Mouse (Mus musculus): ENCODE measurements at regions not wholly inside any gene's neighbourhood (a gene's known extent, or its start where the extent isn't known, plus 50 kb on each side); places are given as distances from the start of the nearest gene placed in this dataset.

DNA sequence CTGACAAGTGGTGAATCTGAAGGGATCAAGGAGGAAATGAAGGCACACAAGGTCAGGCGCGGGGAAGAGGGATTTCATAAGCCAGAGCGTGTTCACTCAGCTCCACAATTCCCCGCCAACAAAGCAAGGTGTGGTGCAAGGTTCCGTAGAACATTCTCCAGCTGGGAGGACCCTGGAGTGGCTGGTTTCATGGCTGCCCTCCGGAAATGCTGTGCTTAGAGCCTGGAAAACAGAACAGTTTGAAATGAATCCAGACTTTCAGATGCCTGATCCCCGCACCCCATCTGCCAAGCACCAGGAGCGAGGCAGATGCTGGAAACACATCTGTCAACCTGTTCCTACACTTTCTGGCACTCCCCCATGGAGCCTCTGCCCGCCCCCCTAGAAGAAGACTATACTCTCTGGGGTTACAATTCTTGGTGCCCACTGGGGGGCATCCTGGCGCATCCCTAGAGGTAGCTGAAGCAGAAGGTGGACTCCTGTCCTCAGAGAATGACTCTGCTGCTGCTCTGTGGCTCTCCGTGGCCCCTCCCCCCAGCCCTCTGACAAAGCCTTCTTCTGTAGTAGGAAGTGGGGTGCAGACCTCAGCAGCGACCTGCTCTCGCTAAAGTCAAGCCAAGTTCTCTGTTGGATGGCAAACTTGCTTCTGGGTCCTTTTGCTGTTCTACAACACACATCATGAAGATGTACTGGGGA lies 54.5 kb upstream of the Mafb start:
- DNase-seq (ENCODE audit: low spot score in 2 of 2), result no peak

- no peak for DNase-seq (ENCODE audit: low spot score in 2 of 2)
Observed at GRCm38 (mm10) chr2:160424491-160424890, 57.6 kb upstream of the Mafb start.

DNA sequence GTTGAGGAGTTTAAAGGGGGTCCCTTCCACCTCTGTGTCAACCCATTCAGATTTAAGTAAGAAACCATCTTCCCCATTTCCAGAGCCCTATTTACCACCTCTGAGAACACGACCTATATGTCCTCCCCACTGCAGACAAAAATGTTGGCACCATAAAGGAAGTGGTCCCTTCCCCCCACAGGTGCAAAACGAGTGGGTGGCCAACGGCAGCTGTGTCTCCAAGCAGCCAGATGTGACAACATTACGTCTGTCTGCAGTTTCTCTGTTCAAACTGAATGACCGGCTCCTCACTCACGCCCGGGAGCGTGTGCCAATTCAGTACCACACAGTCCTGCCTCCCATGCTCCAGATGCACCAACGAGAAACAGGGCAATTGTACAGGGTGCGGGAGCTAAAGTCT lies 60.6 kb upstream of the Mafb start:
- no peak for DNase-seq (ENCODE audit: low spot score in 2 of 2)

DNA sequence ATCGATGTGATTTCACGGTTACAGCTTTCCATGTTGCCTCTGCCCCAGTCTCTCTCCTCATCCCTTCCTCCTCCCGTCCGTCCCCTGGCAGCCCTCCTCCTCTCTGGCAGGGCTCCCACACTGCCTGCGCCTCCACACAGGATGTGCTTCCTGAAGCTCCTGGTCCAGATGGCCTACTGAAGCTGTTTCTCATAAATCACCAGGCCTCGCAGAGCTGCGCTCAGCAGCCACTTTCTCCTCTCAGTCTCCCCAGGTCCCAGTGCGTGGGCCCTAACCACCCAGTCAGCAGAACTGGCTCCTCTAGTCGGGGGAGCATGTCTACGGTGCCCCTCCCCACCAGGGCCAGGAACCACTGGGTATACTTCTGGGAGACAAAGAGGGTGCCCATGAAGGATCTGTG lies 66.4 kb upstream of the Mafb start:
- peak; percentile 72 to 80 for DNase-seq (ENCODE audit: low spot score in 2 of 2)

DNA sequence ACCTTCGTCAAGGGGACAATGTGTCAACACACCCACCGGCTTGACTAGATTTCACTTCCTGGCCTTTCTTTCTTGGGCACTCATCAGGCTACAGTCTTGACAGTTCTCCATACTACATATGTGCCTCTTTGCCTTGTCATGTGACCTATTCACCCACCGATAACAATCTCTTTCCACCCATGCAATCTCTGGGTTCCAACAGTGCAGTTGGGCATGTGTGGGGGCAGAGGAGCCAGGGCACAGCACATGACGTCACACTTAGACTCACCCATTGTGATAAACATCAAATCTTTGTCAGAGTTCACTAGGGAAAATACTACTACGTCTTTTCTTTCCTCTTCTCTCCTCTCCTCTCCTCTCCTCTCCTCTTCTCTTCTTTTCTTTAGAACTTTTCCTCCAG lies 67.8 kb upstream of the Mafb start:
- DNase-seq (ENCODE audit: low spot score in 2 of 2), result no peak

DNA sequence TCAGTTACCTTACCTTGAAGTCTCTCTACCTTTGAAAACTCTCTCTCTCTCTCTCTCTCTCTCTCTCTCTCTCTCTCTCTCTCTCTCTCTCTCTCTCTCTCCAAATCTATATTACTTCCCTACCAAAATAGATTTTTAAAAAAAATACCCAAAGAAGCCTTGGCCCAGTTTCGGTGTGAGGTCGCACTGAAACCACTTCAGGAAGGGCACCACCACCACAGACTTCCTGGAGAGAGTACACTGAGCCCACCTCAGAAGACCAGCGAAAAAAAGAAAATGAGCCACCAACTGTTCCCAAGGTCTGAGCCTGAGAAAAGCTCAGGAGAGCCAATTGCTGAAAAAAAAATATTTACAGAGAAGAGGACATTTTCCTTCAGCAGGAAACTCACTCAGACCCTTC lies 68.8 kb upstream of the Mafb start:
- no peak for DNase-seq (ENCODE audit: low spot score in 2 of 2)

GRCm38 (mm10) chr2:160439028-160439427 lies 72.2 kb upstream of the Mafb start:
- DNase-seq (ENCODE audit: low spot score in 2 of 2), result no peak

- DNase-seq (ENCODE audit: low spot score in 2 of 2), result no peak
Observed at GRCm38 (mm10) chr2:160440236-160440635, 73.4 kb upstream of the Mafb start.

DNA sequence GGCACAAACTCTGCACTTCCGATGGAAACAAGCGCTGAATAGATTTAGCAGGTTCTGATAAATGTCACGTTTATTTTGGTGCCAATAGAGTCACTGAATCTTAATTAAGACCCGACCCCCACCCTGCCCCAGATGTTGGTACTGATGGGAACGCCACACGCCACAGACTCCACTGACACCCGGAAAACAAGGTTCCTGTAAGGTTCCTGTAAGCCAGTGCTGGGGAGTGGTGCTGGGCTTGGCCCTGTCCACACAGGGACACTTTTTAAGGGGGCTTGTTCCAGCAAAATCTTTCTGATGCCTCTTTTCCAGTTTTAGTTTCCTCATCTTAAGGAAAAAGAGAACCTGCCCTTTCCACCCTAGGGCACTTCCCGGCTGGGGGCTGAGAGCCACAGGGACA lies 84.2 kb upstream of the Mafb start:
- DNase-seq (ENCODE audit: low spot score in 2 of 2), result no peak

GRCm38 (mm10) chr2:160451481-160452238 lies 84.8 kb upstream of the Mafb start:
- peak; percentile 32 to 39 for DNase-seq (ENCODE audit: low spot score in 2 of 2)

GRCm38 (mm10) chr2:160452239-160452530 lies 85.3 kb upstream of the Mafb start:
- no peak for DNase-seq (ENCODE audit: low spot score in 2 of 2)

DNA sequence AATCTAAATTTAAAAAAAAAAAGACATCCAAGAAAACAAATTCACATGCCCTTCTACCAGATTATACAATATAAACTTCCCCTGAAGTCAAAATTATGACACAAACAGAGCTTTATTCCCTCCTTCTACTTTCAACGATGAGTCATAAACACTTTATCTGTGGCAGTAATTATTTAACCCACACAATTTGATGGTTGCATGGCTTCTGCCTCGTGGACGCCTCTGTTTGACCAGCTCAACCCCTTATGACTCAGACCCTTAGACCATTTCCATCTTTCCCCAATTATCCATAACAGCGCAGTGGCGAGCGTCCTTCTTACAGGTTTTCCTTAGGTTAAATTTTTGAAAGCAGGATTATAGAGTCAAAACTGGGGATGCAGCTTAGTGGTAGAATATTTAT lies 85.9 kb upstream of the Mafb start:
- no peak for DNase-seq (ENCODE audit: low spot score in 2 of 2)

DNA sequence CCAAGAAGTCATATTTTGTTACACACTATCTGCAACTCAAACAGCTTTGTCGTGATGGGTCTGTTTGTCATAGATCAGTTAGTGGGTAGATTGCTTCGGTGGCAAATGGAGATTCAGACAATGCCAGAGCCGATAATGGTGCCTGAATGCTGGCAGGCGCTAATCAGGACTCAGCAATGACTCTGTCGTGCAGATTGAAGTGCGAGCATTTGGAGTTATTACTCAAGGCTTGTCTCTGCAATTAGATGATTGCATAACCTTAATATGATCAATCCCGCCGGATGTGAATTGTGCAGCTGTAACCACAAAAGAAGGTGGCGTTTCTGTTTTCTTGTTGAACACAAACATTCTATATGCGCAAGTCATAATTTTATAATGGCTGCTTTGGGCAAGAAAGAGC lies 88.8 kb upstream of the Mafb start:
- DNase-seq (ENCODE audit: low spot score in 2 of 2), result no peak

GRCm38 (mm10) chr2:160456681-160457080 lies 89.8 kb upstream of the Mafb start:
- DNase-seq (ENCODE audit: low spot score in 2 of 2), result no peak

DNA sequence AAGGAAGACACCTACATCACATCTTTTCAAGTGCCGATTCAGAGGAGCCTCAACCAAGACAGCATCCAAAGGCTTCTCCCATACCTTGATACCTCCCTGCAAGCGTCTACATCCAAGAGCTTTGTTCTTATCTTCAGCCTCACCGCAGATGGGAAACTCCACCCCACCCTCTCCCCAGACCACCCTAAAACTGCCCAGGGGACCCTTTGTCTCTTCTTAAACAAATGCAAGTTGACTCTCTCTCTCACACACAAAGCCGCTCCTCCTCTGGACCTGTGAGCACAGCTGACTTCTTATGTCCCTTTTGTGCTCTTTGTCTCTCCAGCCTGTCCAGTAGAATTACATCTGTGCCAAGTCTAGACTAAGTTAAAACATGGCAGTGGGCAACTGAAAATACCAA lies 104.7 kb upstream of the Mafb start:
- DNase-seq (ENCODE audit: low spot score in 2 of 2), result no peak

- no peak for DNase-seq (ENCODE audit: low spot score in 2 of 2)
Observed at GRCm38 (mm10) chr2:160476181-160476580, 109.3 kb upstream of the Mafb start.

DNA sequence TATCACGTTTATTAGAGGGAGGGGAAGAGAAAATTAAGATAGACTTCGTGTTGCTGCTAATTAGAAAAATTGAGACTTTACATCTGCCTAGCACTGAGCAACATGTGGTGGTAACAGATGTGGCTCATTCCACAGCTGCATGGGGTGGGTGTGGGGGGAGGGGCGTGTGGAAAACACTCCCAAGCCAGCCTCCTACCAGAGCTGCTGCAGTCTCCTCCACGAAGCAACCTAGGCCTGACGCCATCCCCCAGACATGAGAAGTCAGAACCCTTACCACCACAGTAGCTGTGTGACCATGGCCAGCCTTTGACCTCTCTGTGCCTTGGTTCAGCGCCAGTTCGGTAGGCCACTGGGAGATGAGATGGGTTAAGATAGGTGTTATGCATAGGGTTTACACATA lies 112.4 kb upstream of the Mafb start:
- DNase-seq (ENCODE audit: low spot score in 2 of 2), result no peak

DNA sequence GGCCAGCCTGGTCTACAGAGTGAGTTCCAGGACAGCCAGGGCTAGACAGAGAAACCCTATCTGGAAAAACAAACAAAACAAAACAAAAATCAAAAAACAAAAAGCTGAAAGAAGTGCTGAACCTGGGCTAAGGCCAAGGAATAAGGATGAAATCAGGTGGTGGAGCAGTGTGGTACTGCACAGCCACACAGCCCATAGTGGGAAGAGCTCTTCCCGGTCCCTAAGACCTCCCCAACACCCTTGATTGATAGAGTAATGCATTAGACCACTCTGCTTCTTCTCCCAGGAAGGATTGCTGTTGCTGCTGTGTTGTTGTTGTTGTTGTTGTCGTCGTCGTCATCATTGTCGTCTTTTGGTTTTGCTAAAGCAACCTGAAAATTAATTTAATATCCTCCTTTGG lies 118.2 kb upstream of the Mafb start:
- no peak for DNase-seq (ENCODE audit: low spot score in 2 of 2)

DNA sequence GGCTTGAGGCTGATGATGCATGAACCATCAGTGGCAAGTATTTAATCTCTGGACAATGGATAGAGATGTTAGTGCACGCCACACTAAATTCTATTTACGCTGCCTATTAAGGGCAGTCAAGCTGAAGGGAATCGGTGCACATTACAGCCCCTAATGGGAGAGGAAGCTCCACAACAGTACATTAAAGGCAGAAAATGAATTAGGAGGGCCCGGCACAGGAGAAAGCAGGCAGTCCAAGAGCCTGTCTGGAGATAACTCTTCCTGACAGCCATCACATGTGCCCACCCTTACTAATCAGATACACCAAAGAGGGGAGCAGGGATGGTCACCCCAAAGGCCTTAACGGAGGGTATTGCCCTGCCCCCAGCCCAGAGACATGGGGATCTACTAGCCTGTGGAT lies 118.7 kb upstream of the Mafb start:
- DNase-seq (ENCODE audit: low spot score in 2 of 2), result no peak

GRCm38 (mm10) chr2:160499726-160500125 lies 132.9 kb upstream of the Mafb start:
- no peak for DNase-seq (ENCODE audit: low spot score in 2 of 2)

GRCm38 (mm10) chr2:160502901-160503300 lies 136.0 kb upstream of the Mafb start:
- no peak for DNase-seq (ENCODE audit: low spot score in 2 of 2)

DNA sequence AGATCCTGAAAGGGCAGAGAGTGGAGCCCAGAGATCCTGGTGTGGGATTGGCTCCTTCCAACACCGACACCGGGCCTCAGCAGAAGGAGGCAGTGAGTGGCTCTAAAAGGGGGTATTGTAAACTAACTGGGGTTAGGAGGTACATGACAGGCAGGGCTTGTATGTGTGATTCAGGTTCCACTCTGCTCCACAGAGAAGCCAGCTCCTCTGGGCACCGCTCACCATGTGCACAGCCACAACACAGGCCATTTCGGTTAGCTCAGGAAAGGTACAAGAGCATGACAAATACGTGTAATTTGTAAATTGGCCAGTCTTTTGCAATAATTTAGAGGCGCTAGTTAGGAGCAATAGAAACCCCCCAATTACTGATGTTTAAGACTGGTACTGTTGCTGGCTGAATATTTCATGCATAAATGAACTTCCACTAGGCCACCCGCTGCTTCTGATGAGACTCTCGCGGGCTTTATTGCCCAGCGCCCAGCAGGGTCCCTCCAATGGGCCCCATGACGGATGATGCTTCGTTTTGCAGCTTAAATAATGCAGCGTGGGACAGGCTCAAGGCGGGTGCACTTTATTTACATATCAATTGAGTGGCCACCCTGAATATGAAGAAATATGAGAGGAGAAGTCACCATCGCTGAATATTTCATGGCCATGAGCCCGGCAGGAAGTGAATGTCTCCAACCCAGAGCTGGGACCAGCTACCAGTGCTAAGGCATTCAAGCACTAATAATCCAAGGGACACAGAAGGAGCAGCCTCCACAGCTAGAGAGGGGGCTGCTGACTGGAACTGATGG lies 136.9 kb upstream of the Mafb start:
- no peak for DNase-seq (ENCODE audit: low spot score in 2 of 2)

GRCm38 (mm10) chr2:160504394-160504657 lies 137.5 kb upstream of the Mafb start:
- no peak for DNase-seq (ENCODE audit: low spot score in 2 of 2)

All from layer of hippocampus, postnatal 14 days (tissue).